Mouse (Mus musculus): ENCODE data around the gene Sumo3. TPM values are rescaled to one million over a fixed set of nuclear protein-coding genes. Genes with fewer than 3 reads are reported as not detected.

Gene Sumo3
- polyA plus RNA-seq, 1 experiment from 2014 or later, result 245 TPM

DNA sequence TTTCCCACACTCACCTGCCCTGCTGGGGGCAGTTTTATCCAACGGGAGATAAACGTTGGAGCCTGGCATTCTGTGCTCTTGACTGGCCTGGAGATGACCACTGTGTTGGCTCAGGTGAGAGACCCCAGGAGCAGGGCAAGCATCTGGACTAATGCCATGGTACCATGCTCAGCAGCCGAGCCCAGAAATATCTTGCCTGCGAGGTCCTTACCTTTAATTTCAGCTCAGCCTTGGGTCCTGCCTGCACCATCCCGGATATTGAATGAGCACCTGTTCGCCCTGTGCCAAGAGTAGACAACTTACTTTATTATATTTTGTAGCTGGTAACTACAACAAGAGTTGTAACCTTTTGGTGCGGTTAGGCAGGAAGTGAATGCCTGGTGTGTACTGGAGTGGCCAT is 958 bp downstream of the Sumo3 start:
- H3K79me2 ChIP-seq (ENCODE audit: inconsistent target), result peaks cover 53% of the 10 kb centered on the region
- WGBS (ENCODE audit: missing documents), result 10% methylated on average over 7 of the region's 7 CpGs

DNA sequence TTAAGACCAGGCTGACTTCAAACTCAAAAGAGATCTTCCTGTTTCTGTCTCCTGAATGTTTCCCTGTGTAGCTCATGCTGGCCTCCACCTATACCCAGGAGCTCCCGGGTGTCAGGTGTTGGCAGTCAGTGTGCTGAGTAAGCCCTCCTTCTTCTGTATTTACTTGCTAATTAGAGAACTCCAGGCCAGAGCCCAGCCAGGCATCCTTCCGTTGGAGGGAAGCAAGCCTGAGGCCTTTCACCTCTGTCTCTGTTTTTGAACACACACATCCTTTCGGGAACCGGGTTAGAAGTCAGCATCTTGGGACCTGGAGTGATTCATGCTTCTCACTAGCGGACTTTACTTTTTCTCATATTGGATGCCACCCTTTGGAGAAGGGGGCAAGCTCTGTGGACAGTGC is 1.5 kb downstream of the Sumo3 start:
- Histone ChIP-seq H3K4me3 (ENCODE audit: inconsistent target) (peak overlapping the region; percentile 70), H3K36me3 (ENCODE audit: inconsistent target) (peaks cover 21% of the 10 kb centered on the region), H3K27ac (peak overlapping the region; percentile 76), H3K79me2 (ENCODE audit: inconsistent target) (peaks cover 59% of the 10 kb centered on the region)
- WGBS (ENCODE audit: missing documents), result 22% methylated on average over 5 of the region's 5 CpGs

More for the DNA sequence above, 958 bp downstream of the Sumo3 start:
- H3K36me3 ChIP-seq (ENCODE audit: inconsistent target), result peaks cover 21% of the 10 kb centered on the region
- H3K4me3 ChIP-seq (ENCODE audit: inconsistent target), result peak overlapping the region; percentile 70
- H3K27ac ChIP-seq, result peak overlapping the region; percentile 76

- WGBS (ENCODE audit: missing documents), result 93% methylated on average over 8 of the region's 8 CpGs
- Histone ChIP-seq H3K79me2 (ENCODE audit: inconsistent target) (peaks cover 67% of the 10 kb centered on the region), H3K4me3 (ENCODE audit: inconsistent target) (no peak overlapping the region), H3K27ac (no peak overlapping the region), H3K36me3 (ENCODE audit: inconsistent target) (peaks cover 21% of the 10 kb centered on the region)
Observed at GRCm38 (mm10) chr10:77608589-77608988, 2.7 kb downstream of the Sumo3 start.

DNA sequence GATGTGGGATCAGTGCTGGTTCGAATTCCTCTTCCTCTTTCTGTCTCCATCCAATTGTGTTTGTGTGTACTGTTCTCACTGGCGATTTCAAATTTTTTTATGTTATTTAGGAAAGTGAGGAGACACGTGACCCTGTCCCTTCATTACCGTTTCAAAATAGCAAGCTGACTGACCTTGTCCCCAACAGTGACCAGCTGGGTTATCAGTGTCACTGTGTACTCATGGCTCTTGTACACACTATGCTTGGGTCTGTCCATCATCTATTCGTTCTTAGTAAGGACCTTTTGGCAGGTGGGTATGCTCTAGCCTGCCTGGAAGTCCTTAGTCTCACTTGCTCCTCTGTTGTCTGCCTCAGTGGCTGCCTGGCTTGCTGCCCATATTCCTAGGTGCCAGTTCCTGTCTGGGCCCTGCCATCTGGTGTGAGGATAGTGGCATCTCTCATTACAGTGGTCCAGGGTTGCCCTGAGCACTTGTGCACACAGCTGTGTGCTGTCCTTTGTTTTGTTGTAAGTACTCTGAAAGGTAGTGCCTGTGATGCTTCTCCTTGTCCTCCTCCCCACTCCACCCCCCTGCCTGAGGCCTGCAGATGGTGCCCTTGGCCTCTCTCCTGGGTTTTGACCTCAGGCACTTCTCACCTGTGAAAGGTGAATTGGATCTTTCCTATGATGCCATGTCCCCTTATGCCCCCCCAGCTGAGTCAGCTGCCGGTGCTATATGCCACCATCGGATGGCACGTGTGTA is 4.5 kb downstream of the Sumo3 start:
- no peak overlapping the region for H3K27ac ChIP-seq
- H3K79me2 ChIP-seq (ENCODE audit: inconsistent target), result peaks cover 79% of the 10 kb centered on the region
- peaks cover 21% of the 10 kb centered on the region for H3K36me3 ChIP-seq (ENCODE audit: inconsistent target)
- no peak overlapping the region for H3K4me3 ChIP-seq (ENCODE audit: inconsistent target)
- 82% methylated on average over 8 of the region's 8 CpGs for WGBS (ENCODE audit: missing documents)

DNA sequence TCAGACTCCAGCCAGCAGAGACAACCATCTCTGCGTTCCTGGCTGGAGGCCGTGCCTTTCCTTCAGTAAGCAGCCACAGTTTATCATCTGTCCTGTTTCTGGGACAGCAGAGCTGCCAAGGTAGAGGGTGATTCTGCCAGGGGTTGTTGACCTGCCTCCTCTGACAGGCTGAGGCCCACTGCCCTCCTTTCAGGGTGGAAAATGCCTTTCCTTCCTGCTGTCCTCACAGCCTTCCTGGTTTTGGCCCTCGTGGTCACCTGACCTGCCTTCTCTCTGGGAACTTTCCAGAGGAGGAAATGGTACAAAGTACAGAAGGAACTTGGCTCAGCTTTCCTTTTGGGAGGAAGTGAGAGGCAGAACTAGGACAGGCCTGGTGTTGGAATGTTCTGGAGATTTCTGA is 7.5 kb downstream of the Sumo3 start:
- Histone ChIP-seq H3K79me2 (ENCODE audit: inconsistent target) (peaks cover 63% of the 10 kb centered on the region), H3K4me3 (ENCODE audit: inconsistent target) (no peak overlapping the region), H3K27ac (peak overlapping the region; percentile 77), H3K36me3 (ENCODE audit: inconsistent target) (peaks cover 39% of the 10 kb centered on the region)
- WGBS (ENCODE audit: missing documents), result 54% methylated on average over 3 of the region's 3 CpGs

GRCm38 (mm10) chr10:77615647-77616046 is 9.8 kb downstream of the Sumo3 start:
- peaks cover 30% of the 10 kb centered on the region for H3K36me3 ChIP-seq (ENCODE audit: inconsistent target)
- H3K27ac ChIP-seq, result no peak overlapping the region
- H3K4me3 ChIP-seq (ENCODE audit: inconsistent target), result no peak overlapping the region
- WGBS (ENCODE audit: missing documents), result 97% methylated on average over 7 of the region's 8 CpGs
- peaks cover 40% of the 10 kb centered on the region for H3K79me2 ChIP-seq (ENCODE audit: inconsistent target)

DNA sequence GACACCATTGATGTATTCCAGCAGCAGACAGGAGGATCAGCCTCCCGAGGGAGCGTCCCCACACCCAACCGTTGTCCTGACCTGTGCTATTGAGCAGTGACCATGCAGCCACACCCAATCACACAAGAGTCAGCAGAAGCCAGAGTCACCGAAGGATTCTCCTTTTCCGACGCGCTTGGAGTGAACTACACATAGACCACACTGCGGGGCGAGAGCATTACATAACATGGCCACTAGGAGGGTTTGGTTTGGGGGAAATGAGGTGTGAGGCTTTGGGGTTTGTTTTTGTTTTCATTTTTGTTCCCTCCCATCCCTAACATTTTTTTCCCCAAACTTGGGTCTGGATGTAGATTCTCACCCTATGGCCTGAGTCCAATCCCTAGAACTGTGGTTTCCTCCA is 10.3 kb downstream of the Sumo3 start:
- Histone ChIP-seq H3K27ac (no peak overlapping the region), H3K4me3 (ENCODE audit: inconsistent target) (no peak overlapping the region), H3K36me3 (ENCODE audit: inconsistent target) (peaks cover 25% of the 10 kb centered on the region), H3K79me2 (ENCODE audit: inconsistent target) (peaks cover 35% of the 10 kb centered on the region)
- 96% methylated on average over 9 of the region's 9 CpGs for WGBS (ENCODE audit: missing documents)

- Histone ChIP-seq H3K36me3 (ENCODE audit: inconsistent target) (peaks cover 18% of the 10 kb centered on the region), H3K79me2 (ENCODE audit: inconsistent target) (peaks cover 28% of the 10 kb centered on the region), H3K27ac (no peak overlapping the region), H3K4me3 (ENCODE audit: inconsistent target) (no peak overlapping the region)
- 94% methylated on average over 5 of the region's 7 CpGs for WGBS (ENCODE audit: missing documents)
Observed at GRCm38 (mm10) chr10:77616926-77617325, 11.0 kb downstream of the Sumo3 start.

DNA sequence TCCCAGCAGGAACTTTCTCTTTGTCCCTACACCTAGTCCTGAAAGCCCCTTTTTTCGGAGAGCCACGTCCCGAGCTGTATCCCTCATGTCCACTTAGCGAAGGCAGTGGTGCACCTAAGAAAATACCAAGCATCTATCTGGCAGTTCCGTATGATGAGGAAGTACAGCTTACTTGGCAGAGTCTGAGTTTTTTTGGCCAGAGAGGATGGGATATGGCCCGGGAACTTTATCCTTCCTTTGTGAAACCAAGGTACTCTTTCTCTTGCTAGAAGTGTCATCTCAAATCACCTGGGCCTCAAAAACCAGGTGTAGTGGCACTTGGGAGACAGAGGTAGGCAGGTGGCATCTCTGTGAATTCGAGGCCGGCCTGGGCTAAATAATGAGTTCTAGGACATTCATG is 15.6 kb downstream of the Sumo3 start:
- H3K36me3 ChIP-seq (ENCODE audit: inconsistent target), result peaks cover 9% of the 10 kb centered on the region
- H3K4me3 ChIP-seq (ENCODE audit: inconsistent target), result peak overlapping the region; percentile 28; the same call in 1 of the 2 replicates
- peak overlapping the region; percentile 88 for H3K27ac ChIP-seq
- 48% methylated on average over 8 of the region's 8 CpGs for WGBS (ENCODE audit: missing documents)
- peaks cover 41% of the 10 kb centered on the region for H3K79me2 ChIP-seq (ENCODE audit: inconsistent target)

DNA sequence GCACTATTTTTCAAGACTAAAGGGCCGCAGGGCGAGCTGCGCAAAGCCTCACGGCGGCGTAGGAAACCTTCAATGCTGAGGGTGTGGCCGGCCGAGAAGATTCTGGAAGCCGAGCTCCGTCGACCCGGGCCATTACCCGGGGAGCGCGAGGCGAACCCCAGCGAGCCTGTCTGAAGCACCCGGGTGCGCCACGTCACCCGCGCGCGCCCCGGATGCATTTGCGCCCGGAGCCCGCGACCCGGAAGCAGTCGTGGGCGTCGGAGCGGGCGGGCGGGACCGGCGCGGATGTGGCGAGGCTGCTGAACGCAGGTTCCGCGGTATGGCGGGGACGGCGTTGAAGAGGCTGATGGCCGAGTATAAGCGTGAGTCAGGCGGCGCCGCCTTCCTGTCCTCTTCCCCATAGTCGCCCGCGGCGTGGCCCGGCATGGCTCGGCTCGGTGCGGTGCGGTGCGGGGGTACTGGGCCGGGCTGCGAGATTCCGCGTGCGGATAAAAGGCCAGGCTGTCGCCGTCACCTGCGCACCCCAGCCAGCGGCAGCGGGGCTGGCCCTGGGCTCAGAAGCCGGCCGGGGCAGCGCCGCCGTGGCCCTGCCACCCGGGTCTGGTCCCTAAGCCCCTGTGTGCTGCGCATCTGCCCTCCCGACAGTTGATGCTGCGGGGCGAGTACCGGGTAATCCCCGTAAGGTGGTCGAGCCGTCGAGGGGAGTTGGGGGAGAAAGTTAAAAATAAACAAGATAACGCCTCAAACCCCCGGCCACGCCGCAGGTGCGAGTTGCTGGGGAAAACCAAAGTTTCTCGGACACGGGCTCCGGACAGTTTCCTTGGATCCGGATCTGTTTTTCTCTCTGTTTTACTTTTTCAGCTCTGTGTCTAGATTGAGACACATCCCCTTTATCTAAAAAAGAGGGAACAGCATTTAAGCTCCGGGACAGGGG is 16.4 kb downstream of the Sumo3 start, which contains the start of gene Ube2g2:
Ube2g2 (plus strand) TSS at position 221 of the 934 bp plus-strand sequence.
- Histone ChIP-seq H3K4me3 (ENCODE audit: inconsistent target) (peak within 1 kb of the TSS; percentile 84), H3K79me2 (ENCODE audit: inconsistent target) (peaks cover 49% of the 10 kb centered on the region), H3K36me3 (ENCODE audit: inconsistent target) (0 out of 2 replicates have a peak, but pooled peaks cover 1% of the 10 kb centered on the region), H3K27ac (peak within 1 kb of the TSS; percentile 88)
- WGBS (ENCODE audit: missing documents), result 1% methylated on average over 85 of the region's 96 CpGs

- Histone ChIP-seq H3K27ac (peak overlapping the region; percentile 67), H3K36me3 (ENCODE audit: inconsistent target) (no peaks in the 10 kb centered on the region), H3K4me3 (ENCODE audit: inconsistent target) (peak overlapping the region; percentile 84), H3K79me2 (ENCODE audit: inconsistent target) (peaks cover 56% of the 10 kb centered on the region)
- WGBS (ENCODE audit: missing documents), result 16% methylated on average over 8 of the region's 8 CpGs
Observed at GRCm38 (mm10) chr10:77623069-77623492, 17.2 kb downstream of the Sumo3 start.

DNA sequence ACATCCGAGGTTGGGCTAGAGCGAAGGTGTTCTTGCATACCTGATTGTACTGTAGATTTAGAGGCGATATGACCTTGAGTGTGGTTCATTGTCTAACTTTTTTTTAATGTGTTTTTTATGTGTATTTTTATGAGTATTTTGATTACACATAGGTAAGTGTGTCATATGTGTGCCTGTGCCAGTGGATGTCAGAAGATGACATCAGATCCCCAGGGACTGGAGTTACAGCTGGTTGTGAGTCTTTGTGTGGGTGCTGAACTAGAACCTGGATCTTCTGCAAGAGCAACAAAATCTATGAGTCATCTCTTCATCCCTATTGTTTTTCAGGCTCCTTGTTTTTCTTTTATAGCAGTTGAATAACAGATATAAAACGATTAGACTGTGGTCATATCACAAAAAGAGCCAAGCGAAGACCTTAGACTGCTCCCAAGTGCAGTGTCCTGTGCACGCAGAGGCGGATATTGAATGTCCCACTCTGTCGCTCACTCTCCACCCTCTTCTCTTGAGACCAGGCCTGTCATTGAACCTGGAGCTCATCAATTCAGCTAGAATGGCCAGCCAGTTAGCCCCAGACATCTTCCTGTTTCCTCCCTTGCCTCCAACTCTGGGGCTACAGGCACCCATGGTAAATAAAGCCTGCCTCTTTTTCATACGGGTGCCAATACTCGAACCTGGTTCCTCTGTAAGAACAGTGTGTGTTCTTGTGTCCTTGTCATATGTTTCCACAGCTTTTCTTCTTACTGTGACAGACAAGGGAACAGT is 17.9 kb downstream of the Sumo3 start:
- no peak overlapping the region for H3K4me3 ChIP-seq (ENCODE audit: inconsistent target)
- peak overlapping the region; percentile 67; the same call in 1 of the 2 replicates for H3K27ac ChIP-seq
- no peaks in the 10 kb centered on the region for H3K36me3 ChIP-seq (ENCODE audit: inconsistent target)
- 92% methylated on average over 10 of the region's 10 CpGs for WGBS (ENCODE audit: missing documents)
- peaks cover 64% of the 10 kb centered on the region for H3K79me2 ChIP-seq (ENCODE audit: inconsistent target)

DNA sequence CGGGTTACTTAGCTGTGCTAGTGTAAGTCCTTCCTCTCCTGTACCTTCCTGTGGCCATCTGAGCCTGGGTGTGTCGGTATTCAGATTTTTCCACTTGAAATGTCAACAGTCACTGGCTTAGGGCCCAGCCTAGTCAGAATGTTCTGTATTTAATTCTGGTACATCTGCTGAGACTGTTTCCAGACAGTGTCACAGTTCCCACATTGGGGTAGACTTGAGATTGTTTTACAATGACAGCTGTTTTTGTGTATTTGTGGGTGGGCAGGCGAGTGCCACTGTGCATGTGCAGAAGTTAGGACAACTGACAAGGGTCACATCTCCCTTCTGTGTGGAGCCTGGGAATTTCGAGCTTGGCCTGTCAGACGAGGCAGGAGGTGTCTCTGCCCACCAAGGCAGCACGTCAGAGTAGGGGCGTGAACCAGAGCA is 18.7 kb downstream of the Sumo3 start:
- Histone ChIP-seq H3K36me3 (ENCODE audit: inconsistent target) (no peaks in the 10 kb centered on the region), H3K4me3 (ENCODE audit: inconsistent target) (no peak overlapping the region), H3K79me2 (ENCODE audit: inconsistent target) (peaks cover 71% of the 10 kb centered on the region), H3K27ac (no peak overlapping the region)
- WGBS (ENCODE audit: missing documents), result 83% methylated on average over 7 of the region's 7 CpGs

- H3K27ac ChIP-seq, result 0 out of 2 replicates have a peak overlapping the region, but pooled peaks have one; percentile 25
- 64% methylated on average over 7 of the region's 7 CpGs for WGBS (ENCODE audit: missing documents)
- 0 out of 2 replicates have a peak, but pooled peaks cover 2% of the 10 kb centered on the region for H3K36me3 ChIP-seq (ENCODE audit: inconsistent target)
- no peak overlapping the region for H3K4me3 ChIP-seq (ENCODE audit: inconsistent target)
- peaks cover 86% of the 10 kb centered on the region for H3K79me2 ChIP-seq (ENCODE audit: inconsistent target)
Observed at GRCm38 (mm10) chr10:77626036-77626435, 20.1 kb downstream of the Sumo3 start.

Measured in macrophage (primary cell).